Mouse (Mus musculus) stomach, embryonic 16.5 days (tissue): ENCODE data around the gene Tab2. TPM values are rescaled to one million over a fixed set of nuclear protein-coding genes. Genes with fewer than 3 reads are reported as not detected.

Experiments used
- ATAC-seq: fragments of 200-750 bp; cut with Nextera tagmentation; 2 replicates; pipeline ENCODE4 v1.8.0; 2017; ENCODE audit warnings: moderate number of reproducible peaks, moderate TSS enrichment; ENCODE audit not compliant: insufficient read depth, low FRiP score
- H3K27ac ChIP-seq: fragments of 300-500 bp; sonication (generic); 2 replicates; pipeline ENCODE4 v1.5.1; 2014; ENCODE audit warnings: low read length
- H3K27me3 ChIP-seq: fragments of 300-500 bp; sonication (generic); 2 replicates; pipeline ENCODE4 v1.6.1; 2014; ENCODE audit warnings: low read length, control low read depth, mixed read lengths; ENCODE audit not compliant: control insufficient read depth, insufficient read depth
- H3K36me3 ChIP-seq: fragments of 300-500 bp; sonication (generic); 2 replicates; pipeline ENCODE4 v1.6.1; 2014; ENCODE audit warnings: low read length; ENCODE audit not compliant: control insufficient read depth, insufficient read depth
- H3K4me1 ChIP-seq: fragments of 300-500 bp; sonication (generic); 2 replicates; pipeline ENCODE4 v1.6.1; 2014; ENCODE audit warnings: low read length, control low read depth, mixed read lengths; ENCODE audit not compliant: control insufficient read depth, insufficient read depth
- H3K4me2 ChIP-seq: fragments of 300-500 bp; sonication (generic); 2 replicates; pipeline ENCODE4 v1.6.1; 2014; ENCODE audit warnings: low read depth, low read length, mixed read lengths
- H3K4me3 ChIP-seq: fragments of 300-500 bp; sonication (generic); replicated peaks from 2 replicates; pipeline ENCODE4 v1.5.1; 2014; ENCODE audit warnings: mild to moderate bottlenecking, low read length
- H3K9ac ChIP-seq: fragments of 300-500 bp; sonication (generic); 2 replicates; pipeline ENCODE4 v1.6.1; 2014; ENCODE audit warnings: low read length
- H3K9me3 ChIP-seq: fragments of 300-500 bp; sonication (generic); replicated peaks from 2 replicates; pipeline ENCODE4 v1.6.1; 2016; ENCODE audit warnings: low read length, control low read depth; ENCODE audit not compliant: control insufficient read depth
- WGBS: fragments of 180-500 bp; shearing (Covaris S2); extraction: QIAGEN DNeasy Blood & Tissue Kit; methylation state at CpG from one replicate; pipeline ENCODE4 v1.1.7; 2014; 5-methylcytosine and 5-hydroxymethylcytosine counted together
- polyA plus RNA-seq: library from polyadenylated mRNA; unstranded; fragments of >200 nt; fragmentation: Nextera tagmentation; extraction: Ambion mirVana; gene quantifications from 2 replicates; pipeline ENCODE4 v1.2.1, GENCODE M21; 2015

Gene Tab2
- polyA plus RNA-seq, 1 experiment from 2014 or later: 14.5 TPM

GRCm38 (mm10) chr10:7861259-7861936 is 94.6 kb downstream of the Tab2 start:
- WGBS: 80% methylated on average over 14 of the region's 14 CpGs
- H3K4me3 ChIP-seq: no peak overlapping the region
- H3K9me3 ChIP-seq: no peaks in the 10 kb centered on the region; the same call in 1 of the 2 replicates
- H3K4me1 ChIP-seq: no peaks in the 10 kb centered on the region
- H3K36me3 ChIP-seq: no peaks in the 10 kb centered on the region
- ATAC-seq: no peak
- no peak overlapping the region for H3K9ac ChIP-seq
- H3K27me3 ChIP-seq: no peaks in the 10 kb centered on the region
- no peak overlapping the region for H3K27ac ChIP-seq
- no peak overlapping the region for H3K4me2 ChIP-seq

- ATAC-seq: no peak
- WGBS: 88% methylated on average over 7 of the region's 7 CpGs
- Histone ChIP-seq H3K4me1 (no peaks in the 10 kb centered on the region), H3K36me3 (no peaks in the 10 kb centered on the region), H3K9ac (no peak overlapping the region), H3K27ac (no peak overlapping the region), H3K9me3 (no peaks in the 10 kb centered on the region; the same call in 1 of the 2 replicates), H3K4me3 (no peak overlapping the region), H3K27me3 (no peaks in the 10 kb centered on the region), H3K4me2 (no peak overlapping the region)
Measured at GRCm38 (mm10) chr10:7860494-7860893, 95.5 kb downstream of the Tab2 start.

Other genes starting within 250 kb of the Tab2 start
- 57.3 and 57.7 TPM in 2 replicates for gene Katna1, start 230.2 kb downstream of the Tab2 start, polyA plus RNA-seq
- gene Ginm1, start 163.4 kb downstream of the Tab2 start, polyA plus RNA-seq: 81.7 and 90.5 TPM in 2 replicates
- 38.2 and 39.2 TPM in 2 replicates for gene Ppil4, start 163.3 kb downstream of the Tab2 start, polyA plus RNA-seq
- 0.43 and 0.52 TPM in 2 replicates for gene Zc3h12d, start 123.8 kb downstream of the Tab2 start, polyA plus RNA-seq